ENCODE assay signal across 20 mouse cellular contexts in genomic region chr14:73145531-73145930, GRCm38 (mm10). TPM values are rescaled to one million over a fixed set of nuclear protein-coding genes. Genes with fewer than 3 reads are reported as not detected.
DNase-seq lines count a peak whose midpoint lies in the region; ATAC-seq and TF ChIP-seq lines count a peak whose summit lies in the region.
"Had no signal": no experiment of that assay in that cellular context is flagged by ENCODE, and none has a peak within 500 bp of the region (broad histone marks: within the 10 kb centered on the region; RNA-seq: fewer than 3 reads in every experiment).

No protein-coding gene starts in this region.

- no peak overlapping the region for H3K4me2 ChIP-seq in CH12.LX (ENCODE audit: insufficient read depth, low read depth, poor library complexity, severe bottlenecking)
- H3K4me2 ChIP-seq in forebrain, embryonic 14.5 days (ENCODE audit: low read length): no peak overlapping the region

- peaks cover 7% of the 10 kb centered on the region for H3K9me3 ChIP-seq in CH12.LX (replicated peaks; ENCODE audit: low read length)
- H3K9me3 ChIP-seq in forebrain, embryonic 14.5 days (replicated peaks; ENCODE audit: control insufficient read depth, low read length): 0 out of 2 replicates have a peak, but pooled peaks cover 3% of the 10 kb centered on the region
- H3K9me3 ChIP-seq: G1E had no signal

- peak; percentile 71 for TF ChIP-seq EP300 in CH12.LX (IDR thresholded peaks at IDR 0.05; ENCODE audit: low read length)

- TF ChIP-seq RAD21 in CH12.LX (IDR thresholded peaks at IDR 0.05; ENCODE audit: low read depth, low read length): no peak

- peaks cover 0 to 6% of the 10 kb centered on the region in 2 experiments for H3K36me3 ChIP-seq in CH12.LX (replicated peaks in 1 of 2; ENCODE audit: control insufficient read depth in 1 of 2, insufficient read depth in 1 of 2, low read length in 1 of 2)
- no peaks in the 10 kb centered on the region for H3K36me3 ChIP-seq in splenic B cell, adult 2 months (ENCODE audit: control insufficient read depth, insufficient read depth, low read length, poor library complexity, severe bottlenecking)
- H3K36me3 ChIP-seq in forebrain, embryonic 14.5 days (ENCODE audit: control insufficient read depth, insufficient read depth, low read length): no peaks in the 10 kb centered on the region; the same call in 1 of the 2 replicates

- 90% methylated on average over 4 of the region's 4 CpGs for WGBS in forebrain, embryonic 14.5 days

- peaks cover 10 to 45% of the 10 kb centered on the region in 2 experiments for H3K4me1 ChIP-seq in CH12.LX (ENCODE audit: control insufficient read depth in 1 of 2, insufficient read depth in 2 of 2)
- H3K4me1 ChIP-seq in forebrain, embryonic 14.5 days (ENCODE audit: control insufficient read depth, insufficient read depth, low read length): peaks cover 12% of the 10 kb centered on the region

- H3K9ac ChIP-seq in CH12.LX (ENCODE audit: insufficient read depth, low read depth): no peak overlapping the region
- no peak overlapping the region for H3K9ac ChIP-seq in forebrain, embryonic 14.5 days (ENCODE audit: low read length)

- H3K4me3 ChIP-seq in CH12.LX (replicated peaks in 1 of 3; ENCODE audit: low read depth in 2 of 3, low read length in 2 of 3, poor library complexity in 1 of 3): no peak overlapping the region
- H3K4me3 ChIP-seq in forebrain, embryonic 14.5 days (ENCODE audit: low read depth, low read length): no peak overlapping the region

- H3K79me2 ChIP-seq in CH12.LX (replicated peaks; ENCODE audit: control insufficient read depth, extremely low read depth, insufficient read depth, poor library complexity, severe bottlenecking): peaks cover 7% of the 10 kb centered on the region

- in situ Hi-C loops in CH12.LX (cut with MboI; ENCODE audit: low pct_ligation_motif_present, low pct_unique_long_range_greater_than_20kb, low sequenced_read_pairs): no loop called here

- no peak for TF ChIP-seq CTCF in CH12.LX (conservative IDR thresholded peaks at IDR 0.05 in 1 of 2, IDR thresholded peaks at IDR 0.05 in 1 of 2; ENCODE audit: low read depth in 2 of 2, low read length in 2 of 2)

- dilution Hi-C loops in CH12.LX (cut with MboI; ENCODE audit: extremely low pct_ligation_motif_present, extremely low pct_unique_long_range_greater_than_20kb, low sequenced_read_pairs): no loop called here

- no peak for TF ChIP-seq POLR2A in CH12.LX (IDR thresholded peaks at IDR 0.05; ENCODE audit: low read depth, low read length)

- H3K27ac ChIP-seq in CH12.LX (ENCODE audit: insufficient read depth, low read depth): no peak overlapping the region
- H3K27ac ChIP-seq in forebrain, embryonic 14.5 days (ENCODE audit: low read depth, low read length): no peak overlapping the region

- DNase-seq in CH12.LX (ENCODE audit: extremely low read depth): no peak
- DNase-seq in induced T-regulatory cell, adult 2 months (ENCODE audit: low read depth): peak; percentile 20
- DNase-seq in splenic B cell, adult 2 months (ENCODE audit: low read depth, low spot score): peak; percentile 9
- DNase-seq in yolk sac, embryonic 10.5 days (ENCODE audit: low spot score): no peak
- no peak for DNase-seq in frontal cortex, postnatal 10 days (ENCODE audit: low spot score in 2 of 2)
- no peak for DNase-seq in forebrain, embryonic 14.5 days (ENCODE audit: low spot score)
- DNase-seq: adrenal gland, adult 2 months; adrenal gland, adult 8-10 months; adrenal gland, postnatal 10 days; adrenal gland, postnatal 14 days; adrenal gland, postnatal 25 days; adrenal gland, postnatal 36 days; B cell, adult 2 months; cerebellum, adult 11 months; cerebellum, adult 11-12 months; cerebellum, adult 18-20 months had no signal

- ATAC-seq in forebrain, embryonic 14.5 days: no peak
- ATAC-seq: activated CD4-positive, CD25-positive, alpha-beta regulatory T cell, adult 4 months; CD4-positive, CD25-positive, alpha-beta regulatory T cell, adult 4 months; Patski had no signal

- no peaks in the 10 kb centered on the region for H3K27me3 ChIP-seq in CH12.LX (replicated peaks)
- H3K27me3 ChIP-seq in splenic B cell, adult 2 months (ENCODE audit: control insufficient read depth, insufficient read depth, low read length, poor library complexity, severe bottlenecking): no peaks in the 10 kb centered on the region
- H3K27me3 ChIP-seq in forebrain, embryonic 14.5 days (replicated peaks; ENCODE audit: control insufficient read depth, insufficient read depth, low read length): no peaks in the 10 kb centered on the region
- H3K27me3 ChIP-seq: Patski had no signal

TF ChIP-seq in CH12.LX, 34 proteins besides CTCF, POLR2A, EP300 and RAD21:
- TF ChIP-seq E2F4 (IDR thresholded peaks at IDR 0.05; ENCODE audit: insufficient replicate concordance, low read depth, low read length) (no peak), MAZ (IDR thresholded peaks at IDR 0.05; ENCODE audit: low read depth, low read length) (no peak), NELFE (IDR thresholded peaks at IDR 0.05; ENCODE audit: low read depth, low read length) (no peak), GABPA (IDR thresholded peaks at IDR 0.05; ENCODE audit: insufficient replicate concordance, low read depth, low read length) (no peak), BHLHE40 (IDR thresholded peaks at IDR 0.05; ENCODE audit: low read depth, low read length) (peak; percentile 79), USF2 (conservative IDR thresholded peaks at IDR 0.05; ENCODE audit: low read depth, low read length) (no peak), TBP (conservative IDR thresholded peaks at IDR 0.05; ENCODE audit: low read depth, low read length) (no peak), MXI1 (IDR thresholded peaks at IDR 0.05; ENCODE audit: low read depth, low read length) (no peak), MEF2A (IDR thresholded peaks at IDR 0.05; ENCODE audit: borderline replicate concordance, low read depth, low read length) (peak; percentile 48; the same call in 1 of the 2 replicates), ETS1 (conservative IDR thresholded peaks at IDR 0.05; ENCODE audit: low read depth, low read length) (peak; percentile 55; the same call in 1 of the 2 replicates), CHD1 (IDR thresholded peaks at IDR 0.05; ENCODE audit: low read depth, low read length) (no peak), CHD2 (IDR thresholded peaks at IDR 0.05; ENCODE audit: low read length) (no peak), ZMIZ1 (IDR thresholded peaks at IDR 0.05; ENCODE audit: low read depth, low read length) (no peak), POLR2AphosphoS2 (IDR thresholded peaks at IDR 0.05; ENCODE audit: low read depth, low read length) (no peak), ZKSCAN1 (IDR thresholded peaks at IDR 0.05; ENCODE audit: borderline replicate concordance, low read depth, low read length) (no peak), TCF12 (IDR thresholded peaks at IDR 0.05; ENCODE audit: low read depth, low read length) (peak; percentile 60; the same call in 1 of the 2 replicates), ELF1 (IDR thresholded peaks at IDR 0.05; ENCODE audit: low read depth, low read length) (no peak), SMC3 (IDR thresholded peaks at IDR 0.05; ENCODE audit: low read depth, low read length) (no peak), JUN (IDR thresholded peaks at IDR 0.05; ENCODE audit: insufficient read depth, low read depth, low read length) (peak; percentile 11; the same call in 1 of the 2 replicates), IRF4 (IDR thresholded peaks at IDR 0.05; ENCODE audit: low read depth, low read length) (peak; percentile 65; the same call in 1 of the 2 replicates), JUND (conservative IDR thresholded peaks at IDR 0.05; ENCODE audit: low read depth, low read length) (no peak), MYC (IDR thresholded peaks at IDR 0.05; ENCODE audit: low read depth, low read length) (no peak), ZNF384 (IDR thresholded peaks at IDR 0.05; ENCODE audit: low read depth, low read length) (no peak), MAFK (IDR thresholded peaks at IDR 0.05; ENCODE audit: insufficient replicate concordance, low read length) (no peak)
TF ChIP-seq in CH12.LX: peak in this region for 6.

RNA-seq across cellular contexts. Expression of gene Rcbtb2, which starts 22.7 kb away (rescaled TPM):
- 36.9 and 40.2 TPM in 2 replicates for total RNA-seq in CH12.LX (2012; rRNA removed)
- 47.6 and 49.0 TPM in 2 replicates for total RNA-seq in CH12.LX (2014; rRNA removed)
- polyA plus RNA-seq in CH12.LX (2012; ENCODE audit: insufficient read length, low read depth): 31.7 and 34.1 TPM in 2 replicates
- 83.1 and 91.8 TPM in 2 replicates for polyA plus RNA-seq in forebrain, embryonic 14.5 days (2014; fragmentation: Nextera tagmentation; extraction: Ambion mirVana)

Comparison
In these comparisons a context has a peak if more than half of its experiments do, and no peak if none do; other contexts are left out.
1. DNase-seq: peak in induced T-regulatory cell, adult 2 months (single experiment) and splenic B cell, adult 2 months (single experiment); none in CH12.LX (single experiment), yolk sac, embryonic 10.5 days (single experiment), frontal cortex, postnatal 10 days (0 of 2) and forebrain, embryonic 14.5 days (single experiment).